ENCODE assay signal across 9 mouse cellular contexts in genomic region chr7:65369101-65369500, GRCm38 (mm10).
DNase-seq lines count a peak whose midpoint lies in the region; ATAC-seq and TF ChIP-seq lines count a peak whose summit lies in the region.
"Had no signal": no experiment of that assay in that cellular context is flagged by ENCODE, and none has a peak within 500 bp of the region (broad histone marks: within the 10 kb centered on the region; RNA-seq: fewer than 3 reads in every experiment).

No protein-coding gene starts in this region.

- peak; percentile 46 for DNase-seq in kidney, postnatal 0 days (ENCODE audit: low spot score)
- DNase-seq in kidney, postnatal 4 days: no peak
- DNase-seq in forebrain, embryonic 10.5 days (ENCODE audit: extremely low spot score, low spot score): no peak
- DNase-seq in urinary bladder, adult 2 months (ENCODE audit: low spot score): no peak
- DNase-seq in left cerebral cortex, adult 8-10 months (ENCODE audit: low spot score in 2 of 2): no peak
- no peak for DNase-seq in cerebellum, adult 2 months
- DNase-seq: cerebellum, adult 9-11 months had no signal

- no peak for TF ChIP-seq CTCF in kidney, postnatal 0 days (IDR thresholded peaks at IDR 0.05; ENCODE audit: low read depth)
- no peak for TF ChIP-seq CTCF in intestine, postnatal 0 days (IDR thresholded peaks at IDR 0.05; ENCODE audit: low read depth)
- no peak for TF ChIP-seq CTCF in cerebellum, adult 2 months (IDR thresholded peaks at IDR 0.05; ENCODE audit: borderline replicate concordance, insufficient read depth, low read depth, low read length)

- H3K9ac ChIP-seq in kidney, postnatal 0 days (ENCODE audit: low read depth, low read length): peak overlapping the region; percentile 45
- peak overlapping the region; percentile 17; the same call in 1 of the 2 replicates for H3K9ac ChIP-seq in intestine, postnatal 0 days (ENCODE audit: low read depth, low read length)
- H3K9ac ChIP-seq in neural tube, embryonic 13.5 days: peak overlapping the region; percentile 60

- no peaks in the 10 kb centered on the region for H3K27me3 ChIP-seq in kidney, postnatal 0 days (ENCODE audit: insufficient read depth, low read length)
- H3K27me3 ChIP-seq in forebrain, embryonic 10.5 days (ENCODE audit: poor library complexity, severe bottlenecking): no peaks in the 10 kb centered on the region
- no peaks in the 10 kb centered on the region for H3K27me3 ChIP-seq in intestine, postnatal 0 days (replicated peaks; ENCODE audit: control insufficient read depth, insufficient read depth, low read length)
- no peaks in the 10 kb centered on the region for H3K27me3 ChIP-seq in neural tube, embryonic 13.5 days
- H3K27me3 ChIP-seq in cerebellum, adult 2 months (ENCODE audit: control insufficient read depth, insufficient read depth, low read length): no peaks in the 10 kb centered on the region; the same call in 1 of the 2 replicates

- no peaks in the 10 kb centered on the region for H3K9me3 ChIP-seq in kidney, postnatal 0 days (replicated peaks; ENCODE audit: low read length)
- no peaks in the 10 kb centered on the region for H3K9me3 ChIP-seq in forebrain, embryonic 10.5 days
- no peaks in the 10 kb centered on the region for H3K9me3 ChIP-seq in intestine, postnatal 0 days (ENCODE audit: control insufficient read depth)
- H3K9me3 ChIP-seq in neural tube, embryonic 13.5 days: no peaks in the 10 kb centered on the region

- 0 out of 2 replicates have a peak, but pooled peaks cover 14% of the 10 kb centered on the region for H3K4me1 ChIP-seq in kidney, postnatal 0 days (replicated peaks; ENCODE audit: insufficient read depth, low read length)
- peaks cover 58% of the 10 kb centered on the region for H3K4me1 ChIP-seq in forebrain, embryonic 10.5 days
- no peaks in the 10 kb centered on the region; the same call in 1 of the 2 replicates for H3K4me1 ChIP-seq in intestine, postnatal 0 days (replicated peaks; ENCODE audit: control insufficient read depth, insufficient read depth, low read length)
- H3K4me1 ChIP-seq in neural tube, embryonic 13.5 days (replicated peaks): peaks cover 43% of the 10 kb centered on the region
- no peaks in the 10 kb centered on the region for H3K4me1 ChIP-seq in cerebellum, adult 2 months (ENCODE audit: control insufficient read depth, insufficient read depth, low read length)

- H3K27ac ChIP-seq in kidney, postnatal 0 days: peak overlapping the region; percentile 54; the same call in 1 of the 2 replicates
- peak overlapping the region; percentile 22; the same call in 1 of the 2 replicates for H3K27ac ChIP-seq in forebrain, embryonic 10.5 days
- peak overlapping the region; percentile 11; the same call in 1 of the 2 replicates for H3K27ac ChIP-seq in intestine, postnatal 0 days (ENCODE audit: low read depth, low read length)
- H3K27ac ChIP-seq in neural tube, embryonic 13.5 days (replicated peaks): peak overlapping the region; percentile 52; the same call in 1 of the 2 replicates
- no peak overlapping the region; the same call in 1 of the 2 replicates for H3K27ac ChIP-seq in cerebellum, adult 2 months (ENCODE audit: insufficient read depth, low read length)

- H3K36me3 ChIP-seq in kidney, postnatal 0 days (ENCODE audit: insufficient read depth, low read length): no peaks in the 10 kb centered on the region
- H3K36me3 ChIP-seq in forebrain, embryonic 10.5 days (replicated peaks): no peaks in the 10 kb centered on the region
- H3K36me3 ChIP-seq in intestine, postnatal 0 days (ENCODE audit: control insufficient read depth, insufficient read depth): no peaks in the 10 kb centered on the region
- H3K36me3 ChIP-seq in neural tube, embryonic 13.5 days: no peaks in the 10 kb centered on the region

- peak overlapping the region; percentile 58 for H3K4me2 ChIP-seq in kidney, postnatal 0 days (ENCODE audit: low read length)
- peak overlapping the region; percentile 63 for H3K4me2 ChIP-seq in intestine, postnatal 0 days (replicated peaks; ENCODE audit: low read depth)
- peak overlapping the region; percentile 85 for H3K4me2 ChIP-seq in neural tube, embryonic 13.5 days

- WGBS in kidney, postnatal 0 days: 13% methylated on average over 5 of the region's 5 CpGs
- WGBS in forebrain, embryonic 10.5 days: 27% methylated on average over 5 of the region's 5 CpGs
- WGBS in intestine, postnatal 0 days: 11% methylated on average over 5 of the region's 5 CpGs
- WGBS in neural tube, embryonic 13.5 days: 9% methylated on average over 5 of the region's 5 CpGs
- 75% methylated on average over 5 of the region's 5 CpGs for WGBS in cerebellum, adult 2 months

- peak overlapping the region; percentile 88 for H3K4me3 ChIP-seq in kidney, postnatal 0 days (replicated peaks; ENCODE audit: low read depth, low read length)
- peak overlapping the region; percentile 90 for H3K4me3 ChIP-seq in forebrain, embryonic 10.5 days
- H3K4me3 ChIP-seq in intestine, postnatal 0 days (ENCODE audit: low read depth, low read length): peak overlapping the region; percentile 93
- H3K4me3 ChIP-seq in neural tube, embryonic 13.5 days: peak overlapping the region; percentile 81
- H3K4me3 ChIP-seq in cerebellum, adult 2 months (replicated peaks; ENCODE audit: insufficient read depth, low read depth, low read length): no peak overlapping the region

- ATAC-seq in kidney, postnatal 0 days (replicated peaks; ENCODE audit: low FRiP score, low read depth): no peak
- no peak for ATAC-seq in intestine, postnatal 0 days
- ATAC-seq in neural tube, embryonic 13.5 days (ENCODE audit: low read depth): no peak

- no peak for TF ChIP-seq POLR2A in cerebellum, adult 2 months (IDR thresholded peaks at IDR 0.05; ENCODE audit: borderline replicate concordance, insufficient read depth, low read length)
